Mouse (Mus musculus) olfactory bulb, adult 2 months (tissue): ENCODE results near the gene Ttc28.

Experiments
- CTCF ChIP-seq: fragments of 200-500 bp; IDR thresholded peaks from 2 replicates; pipeline ENCODE4 v1.5.1; 2012; ENCODE audit warnings: low read depth, mild to moderate bottlenecking, low read length, moderate library complexity; ENCODE audit not compliant: insufficient read depth
- POLR2A ChIP-seq: fragments of 200-500 bp; IDR thresholded peaks from 2 replicates; pipeline ENCODE4 v1.6.1; 2012; ENCODE audit warnings: mild to moderate bottlenecking, low read depth, low read length, moderate library complexity; ENCODE audit not compliant: insufficient read depth

GRCm38 (mm10) chr5:110925804-110926203, 46.2 kb downstream of the Ttc28 start:
- TF ChIP-seq POLR2A (no peak), CTCF (no peak)
